Mouse (Mus musculus) adrenal gland (tissue): ENCODE measurements around the gene Dram1.

Experiments used
- intact Hi-C: fragments of 180-260 bp; cut with DNase I; formaldehyde crosslinking; loops from one replicate; pipeline ENCODE4 v1.15.1; 2025
- long read RNA-seq, 2 experiments: library from polyadenylated mRNA; unstranded; transcript quantifications; one replicate each; pipeline ENCODE4 v2.0.0; 2020; ENCODE audit warnings: borderline replicate concordance in 1 of 2; ENCODE audit not compliant: insufficient replicate concordance in 1 of 2

Gene Dram1
- long read RNA-seq, experiment 1, partial matches to known transcripts: 1 of 4 reads
- long read RNA-seq, experiment 1, other reads (novel, unspliced or antisense): 2 of 4 reads
- long read RNA-seq, experiment 2, transcript Dram1-201 (7 exons, 2,807 nt): major isoform, 5 of 10 reads
- long read RNA-seq, experiment 2, partial matches to known transcripts: 0 of 10 reads
- long read RNA-seq, experiment 2, other reads (novel, unspliced or antisense): 5 of 10 reads

GRCm38 (mm10) chr10:88379013-88379885 lies at the start of gene Dram1, which contains the start of gene Gnptab:
Gene Dram1, minus strand, starts transcription at chr10:88379080.
Gene Gnptab, plus strand, starts transcription at chr10:88379132.
- intact Hi-C loops: loop anchor here (5.0 to 10.0 kb wide), 2 partner anchors 136 to 348 kb away; no protein-coding TSS in a partner anchor

- intact Hi-C loops: loop anchor here (2.0 kb wide), 1 partner anchor 53 kb away; no protein-coding TSS in a partner anchor
Measured at GRCm38 (mm10) chr10:88427998-88428397, 49.1 kb upstream of the Dram1 start.

- intact Hi-C loops: loop anchor here (2.0 kb wide), 1 partner anchor 52 kb away; no protein-coding TSS in a partner anchor
Measured at GRCm38 (mm10) chr10:88426896-88427295, 48.0 kb upstream of the Dram1 start.

- intact Hi-C loops: loop anchor here (2.0 kb wide), 1 partner anchor 51 kb away; no protein-coding TSS in a partner anchor
Measured at GRCm38 (mm10) chr10:88426158-88426816, 47.4 kb upstream of the Dram1 start.

GRCm38 (mm10) chr10:88420655-88421435 lies 42.0 kb upstream of the Dram1 start:
- intact Hi-C loops: no loop called here

- intact Hi-C loops: no loop called here
Measured at GRCm38 (mm10) chr10:88420141-88420541, 41.3 kb upstream of the Dram1 start.

- intact Hi-C loops: no loop called here
Measured at GRCm38 (mm10) chr10:88417686-88418085, 38.8 kb upstream of the Dram1 start.

- intact Hi-C loops: no loop called here
Measured at GRCm38 (mm10) chr10:88412290-88412995, 33.6 kb upstream of the Dram1 start.

- intact Hi-C loops: no loop called here
Measured at GRCm38 (mm10) chr10:88409751-88410150, 30.9 kb upstream of the Dram1 start.

GRCm38 (mm10) chr10:88407875-88408631 lies 29.2 kb upstream of the Dram1 start:
- intact Hi-C loops: no loop called here

- intact Hi-C loops: no loop called here
Measured at GRCm38 (mm10) chr10:88405812-88406211, 26.9 kb upstream of the Dram1 start.

GRCm38 (mm10) chr10:88404220-88404619 lies 25.3 kb upstream of the Dram1 start:
- intact Hi-C loops: no loop called here

GRCm38 (mm10) chr10:88403021-88403420 lies 24.1 kb upstream of the Dram1 start:
- intact Hi-C loops: no loop called here

GRCm38 (mm10) chr10:88399271-88399670 lies 20.4 kb upstream of the Dram1 start:
- intact Hi-C loops: no loop called here

- intact Hi-C loops: no loop called here
Measured at GRCm38 (mm10) chr10:88398668-88399243, 19.9 kb upstream of the Dram1 start.

- intact Hi-C loops: no loop called here
Measured at GRCm38 (mm10) chr10:88392181-88392847, 13.4 kb upstream of the Dram1 start.

GRCm38 (mm10) chr10:88391495-88391894 lies 12.6 kb upstream of the Dram1 start:
- intact Hi-C loops: no loop called here

GRCm38 (mm10) chr10:88390096-88390790 lies 11.4 kb upstream of the Dram1 start:
- intact Hi-C loops: no loop called here
